Mouse (Mus musculus): ENCODE data around the gene Ttc25.
"Not testable (repeated sequence)": the region's sequence is repeated elsewhere in the genome, so short reads cannot be mapped to it uniquely, and the experiment has no call there.

Ttc25 gene

GRCm38 (mm10) chr11:100570430-100571201 lies 25.2 kb downstream of the Ttc25 start:
- peak; percentile 86 for DNase-seq (ENCODE audit: low read depth, low spot score)

GRCm38 (mm10) chr11:100571202-100571567 lies 25.8 kb downstream of the Ttc25 start:
- DNase-seq (ENCODE audit: low read depth, low spot score) = no peak

GRCm38 (mm10) chr11:100574188-100574587 lies 28.8 kb downstream of the Ttc25 start:
- DNase-seq (ENCODE audit: low read depth, low spot score) = no peak

GRCm38 (mm10) chr11:100574708-100575483 lies 29.5 kb downstream of the Ttc25 start, which contains the start of gene Cnp:
Cnp (plus strand) TSS chr11:100574904.
- DNase-seq (ENCODE audit: low read depth, low spot score) = peak; percentile 54

- no peak for DNase-seq (ENCODE audit: low read depth, low spot score)
Observed at GRCm38 (mm10) chr11:100575484-100575855, 30.1 kb downstream of the Ttc25 start.

- no peak for DNase-seq (ENCODE audit: low read depth, low spot score)
Observed at GRCm38 (mm10) chr11:100576256-100576655, 30.8 kb downstream of the Ttc25 start.

GRCm38 (mm10) chr11:100577852-100578599 lies 32.6 kb downstream of the Ttc25 start:
- no peak for DNase-seq (ENCODE audit: low read depth, low spot score)

- no peak for DNase-seq (ENCODE audit: low read depth, low spot score)
Observed at GRCm38 (mm10) chr11:100579116-100579799, 33.9 kb downstream of the Ttc25 start.

GRCm38 (mm10) chr11:100580275-100580674 lies 34.9 kb downstream of the Ttc25 start:
- DNase-seq (ENCODE audit: low read depth, low spot score) = no peak

GRCm38 (mm10) chr11:100581756-100582155 lies 36.3 kb downstream of the Ttc25 start:
- DNase-seq (ENCODE audit: low read depth, low spot score) = no peak

- DNase-seq (ENCODE audit: low read depth, low spot score) = not testable (repeated sequence)
Observed at GRCm38 (mm10) chr11:100582413-100582812, 37.0 kb downstream of the Ttc25 start.

GRCm38 (mm10) chr11:100582836-100583235 lies 37.4 kb downstream of the Ttc25 start:
- no peak for DNase-seq (ENCODE audit: low read depth, low spot score)

- no peak for DNase-seq (ENCODE audit: low read depth, low spot score)
Observed at GRCm38 (mm10) chr11:100584561-100584961, 39.2 kb downstream of the Ttc25 start.

GRCm38 (mm10) chr11:100585148-100585547 lies 39.7 kb downstream of the Ttc25 start:
- DNase-seq (ENCODE audit: low read depth, low spot score) = no peak

- no peak for DNase-seq (ENCODE audit: low read depth, low spot score)
Observed at GRCm38 (mm10) chr11:100588462-100588861, 43.1 kb downstream of the Ttc25 start.

GRCm38 (mm10) chr11:100592346-100593046 lies 47.1 kb downstream of the Ttc25 start:
- DNase-seq (ENCODE audit: low read depth, low spot score) = no peak

- no peak for DNase-seq (ENCODE audit: low read depth, low spot score)
Observed at GRCm38 (mm10) chr11:100594608-100595007, 49.2 kb downstream of the Ttc25 start.

GRCm38 (mm10) chr11:100595533-100595932 lies 50.1 kb downstream of the Ttc25 start:
- no peak for DNase-seq (ENCODE audit: low read depth, low spot score)

GRCm38 (mm10) chr11:100598074-100598473 lies 52.7 kb downstream of the Ttc25 start:
- DNase-seq (ENCODE audit: low read depth, low spot score) = no peak

GRCm38 (mm10) chr11:100601372-100601771 lies 56.0 kb downstream of the Ttc25 start:
- no peak for DNase-seq (ENCODE audit: low read depth, low spot score)

GRCm38 (mm10) chr11:100603155-100603554 lies 57.7 kb downstream of the Ttc25 start:
- DNase-seq (ENCODE audit: low read depth, low spot score) = no peak

All from mesoderm, embryonic 11.5 days (tissue).